Mouse (Mus musculus) intestine, embryonic 14.5 days (tissue): ENCODE data around the gene Ablim2. TPM values are rescaled to one million over a fixed set of nuclear protein-coding genes. Genes with fewer than 3 reads are reported as not detected.

Experiments used
- ATAC-seq: fragments of 200-750 bp; cut with Nextera tagmentation; replicated peaks from 2 replicates; pipeline ENCODE4 v1.8.0; 2017; ENCODE audit warnings: low read depth, moderate number of reproducible peaks, moderate TSS enrichment, moderate library complexity; ENCODE audit not compliant: low FRiP score, low TSS enrichment
- DNase-seq: peaks from one replicate; pipeline ENCODE4 v3.0.0-alpha.2; 2018; ENCODE audit warnings: low spot score
- H3K27ac ChIP-seq: fragments of 300-500 bp; sonication (generic); 2 replicates; pipeline ENCODE4 v1.5.1; 2014; ENCODE audit warnings: low read depth, mild to moderate bottlenecking, control low read depth
- H3K27me3 ChIP-seq: fragments of 300-500 bp; sonication (generic); replicated peaks from 2 replicates; pipeline ENCODE4 v1.6.1; 2014; ENCODE audit warnings: low read length, control low read depth; ENCODE audit not compliant: control insufficient read depth, insufficient read depth
- H3K36me3 ChIP-seq: fragments of 300-500 bp; sonication (generic); 2 replicates; pipeline ENCODE4 v1.6.1; 2014; ENCODE audit warnings: low read length, control low read depth; ENCODE audit not compliant: control insufficient read depth, insufficient read depth
- H3K4me1 ChIP-seq: fragments of 300-500 bp; sonication (generic); replicated peaks from 2 replicates; pipeline ENCODE4 v1.6.1; 2014; ENCODE audit warnings: low read length, control low read depth, mixed read lengths; ENCODE audit not compliant: control insufficient read depth, insufficient read depth
- H3K4me2 ChIP-seq: fragments of 300-500 bp; sonication (generic); 2 replicates; pipeline ENCODE4 v1.6.1; 2014; ENCODE audit warnings: low read length
- H3K4me3 ChIP-seq: fragments of 300-500 bp; sonication (generic); 2 replicates; pipeline ENCODE4 v1.5.1; 2014; ENCODE audit warnings: low read depth, low read length, control low read depth, mixed read lengths
- H3K9ac ChIP-seq: fragments of 300-500 bp; sonication (generic); 2 replicates; pipeline ENCODE4 v1.6.1; 2014; ENCODE audit warnings: mild to moderate bottlenecking, low read length
- H3K9me3 ChIP-seq: fragments of 300-500 bp; sonication (generic); 2 replicates; pipeline ENCODE4 v1.6.1; 2016; ENCODE audit warnings: low read length, control low read depth; ENCODE audit not compliant: control insufficient read depth
- WGBS: fragments of 180-500 bp; shearing (Covaris S2); extraction: QIAGEN DNeasy Blood & Tissue Kit; methylation state at CpG from one replicate; pipeline ENCODE4 v1.1.7; 2014; 5-methylcytosine and 5-hydroxymethylcytosine counted together
- polyA plus RNA-seq: library from polyadenylated mRNA; unstranded; fragments of >200 nt; fragmentation: Nextera tagmentation; extraction: Ambion mirVana; gene quantifications from 2 replicates; pipeline ENCODE4 v1.2.1, GENCODE M21; 2014

Gene Ablim2
- polyA plus RNA-seq, 1 experiment from 2014 or later, result 4.4 TPM

GRCm38 (mm10) chr5:35879199-35879598 lies 121.5 kb downstream of the Ablim2 start:
- no peak overlapping the region for H3K4me3 ChIP-seq
- H3K9ac ChIP-seq, result no peak overlapping the region
- no peaks in the 10 kb centered on the region for H3K9me3 ChIP-seq
- H3K4me1 ChIP-seq, result 0 out of 2 replicates have a peak, but pooled peaks cover 3% of the 10 kb centered on the region
- no peaks in the 10 kb centered on the region for H3K27me3 ChIP-seq
- no peak overlapping the region for H3K27ac ChIP-seq
- no peaks in the 10 kb centered on the region for H3K36me3 ChIP-seq
- DNase-seq (no peak), ATAC-seq (no peak)
- no peak overlapping the region for H3K4me2 ChIP-seq
- 90% methylated on average over 8 of the region's 8 CpGs for WGBS

- ATAC-seq (no peak), DNase-seq (no peak)
- Histone ChIP-seq H3K4me3 (no peak overlapping the region), H3K9ac (no peak overlapping the region), H3K9me3 (no peaks in the 10 kb centered on the region), H3K36me3 (no peaks in the 10 kb centered on the region), H3K27me3 (no peaks in the 10 kb centered on the region), H3K4me2 (no peak overlapping the region), H3K4me1 (0 out of 2 replicates have a peak, but pooled peaks cover 3% of the 10 kb centered on the region), H3K27ac (no peak overlapping the region)
- 48% methylated on average over 9 of the region's 9 CpGs for WGBS
Observed at GRCm38 (mm10) chr5:35882391-35882790, 124.7 kb downstream of the Ablim2 start.

GRCm38 (mm10) chr5:35884262-35884661 lies 126.6 kb downstream of the Ablim2 start:
- H3K9ac ChIP-seq, result no peak overlapping the region
- no peaks in the 10 kb centered on the region for H3K36me3 ChIP-seq
- peak; percentile 77 for DNase-seq
- H3K9me3 ChIP-seq, result no peaks in the 10 kb centered on the region
- H3K4me3 ChIP-seq, result no peak overlapping the region
- no peak overlapping the region for H3K27ac ChIP-seq
- 34% methylated on average over 11 of the region's 11 CpGs for WGBS
- H3K27me3 ChIP-seq, result no peaks in the 10 kb centered on the region
- 0 out of 2 replicates have a peak, but pooled peaks cover 3% of the 10 kb centered on the region for H3K4me1 ChIP-seq
- ATAC-seq, result peak; percentile 47; the same call in 1 of the 2 replicates
- H3K4me2 ChIP-seq, result no peak overlapping the region

GRCm38 (mm10) chr5:35884689-35885088 lies 127.0 kb downstream of the Ablim2 start:
- ATAC-seq (peak; percentile 18; the same call in 1 of the 2 replicates), DNase-seq (no peak)
- Histone ChIP-seq H3K4me2 (no peak overlapping the region), H3K27me3 (no peaks in the 10 kb centered on the region), H3K4me3 (no peak overlapping the region), H3K36me3 (no peaks in the 10 kb centered on the region), H3K9ac (no peak overlapping the region), H3K4me1 (0 out of 2 replicates have a peak, but pooled peaks cover 3% of the 10 kb centered on the region), H3K9me3 (no peaks in the 10 kb centered on the region), H3K27ac (no peak overlapping the region)
- 89% methylated on average over 5 of the region's 5 CpGs for WGBS

GRCm38 (mm10) chr5:35888959-35889358 lies 131.3 kb downstream of the Ablim2 start:
- Histone ChIP-seq H3K4me2 (no peak overlapping the region), H3K9me3 (no peaks in the 10 kb centered on the region), H3K36me3 (no peaks in the 10 kb centered on the region), H3K27ac (no peak overlapping the region), H3K27me3 (no peaks in the 10 kb centered on the region), H3K9ac (no peak overlapping the region), H3K4me3 (no peak overlapping the region), H3K4me1 (0 out of 2 replicates have a peak, but pooled peaks cover 3% of the 10 kb centered on the region)
- WGBS, result 56% methylated on average over 9 of the region's 9 CpGs
- ATAC-seq (no peak), DNase-seq (no peak)

- WGBS, result 54% methylated on average over 2 of the region's 2 CpGs
- Histone ChIP-seq H3K4me2 (no peak overlapping the region), H3K9me3 (no peaks in the 10 kb centered on the region), H3K36me3 (no peaks in the 10 kb centered on the region), H3K27me3 (no peaks in the 10 kb centered on the region), H3K4me1 (0 out of 2 replicates have a peak, but pooled peaks cover 3% of the 10 kb centered on the region), H3K27ac (no peak overlapping the region), H3K9ac (no peak overlapping the region), H3K4me3 (no peak overlapping the region)
- DNase-seq (no peak), ATAC-seq (no peak)
Observed at GRCm38 (mm10) chr5:35889641-35890040, 132.0 kb downstream of the Ablim2 start.

GRCm38 (mm10) chr5:35890985-35891730 lies 133.5 kb downstream of the Ablim2 start:
- 83% methylated on average over 13 of the region's 13 CpGs for WGBS

GRCm38 (mm10) chr5:35892363-35892762 lies 134.7 kb downstream of the Ablim2 start:
- H3K9me3 ChIP-seq, result no peaks in the 10 kb centered on the region
- H3K9ac ChIP-seq, result no peak overlapping the region
- no peaks in the 10 kb centered on the region for H3K27me3 ChIP-seq
- 66% methylated on average over 3 of the region's 3 CpGs for WGBS
- H3K36me3 ChIP-seq, result no peaks in the 10 kb centered on the region
- no peak overlapping the region for H3K4me3 ChIP-seq
- peak overlapping the region; percentile 43; the same call in 1 of the 2 replicates for H3K4me2 ChIP-seq
- DNase-seq (no peak), ATAC-seq (no peak)
- H3K4me1 ChIP-seq, result peaks cover 15% of the 10 kb centered on the region
- no peak overlapping the region for H3K27ac ChIP-seq

More at GRCm38 (mm10) chr5:35890985-35891730, 133.5 kb downstream of the Ablim2 start:
- Histone ChIP-seq H3K9ac (no peak overlapping the region), H3K36me3 (no peaks in the 10 kb centered on the region), H3K4me2 (no peak overlapping the region), H3K9me3 (no peaks in the 10 kb centered on the region), H3K27me3 (no peaks in the 10 kb centered on the region), H3K4me3 (no peak overlapping the region), H3K27ac (no peak overlapping the region), H3K4me1 (peaks cover 15% of the 10 kb centered on the region)
- ATAC-seq (no peak), DNase-seq (no peak)
